Mouse (Mus musculus): ENCODE results near the gene Actl10. TPM values are rescaled to one million over a fixed set of nuclear protein-coding genes. Genes with fewer than 3 reads are reported as not detected.

Actl10 gene
- total and polyA plus RNA-seq, 3 experiments: 0.35 to 0.79 TPM; not detected in 1

GRCm38 (mm10) chr2:154538310-154538709 lies 13.3 kb upstream of the Actl10 start:
- no peak for DNase-seq (ENCODE audit: low read depth, low spot score)
- no peak for TF ChIP-seq GATA1 (IDR thresholded peaks at IDR 0.05; ENCODE audit: low read depth, low read length)
- no peak for TF ChIP-seq NELFE (IDR thresholded peaks at IDR 0.05; ENCODE audit: low read depth, low read length)
- no peak for TF ChIP-seq MAX (IDR thresholded peaks at IDR 0.05; ENCODE audit: low read length)
- TF ChIP-seq USF2 (IDR thresholded peaks at IDR 0.05; ENCODE audit: borderline replicate concordance in 1 of 2, insufficient read depth in 1 of 2, low read depth in 1 of 2, low read length in 2 of 2): no peak
- TF ChIP-seq POLR2AphosphoS5 (IDR thresholded peaks at IDR 0.05; ENCODE audit: borderline replicate concordance, low read depth, low read length): no peak
- no peak for TF ChIP-seq TCF12 (IDR thresholded peaks at IDR 0.05; ENCODE audit: low read depth, low read length)
- TF ChIP-seq ELF1 (IDR thresholded peaks at IDR 0.05; ENCODE audit: low read depth, low read length): no peak
- TF ChIP-seq ZNF384 (IDR thresholded peaks at IDR 0.05; ENCODE audit: low read depth, low read length): no peak
- no peak for TF ChIP-seq TBP (IDR thresholded peaks at IDR 0.05; ENCODE audit: low read depth, low read length)
- no peak for TF ChIP-seq MYC (IDR thresholded peaks at IDR 0.05; ENCODE audit: low read depth, low read length)
- no peak overlapping the region for H3K27ac ChIP-seq (ENCODE audit: control insufficient read depth, low read depth, low read length)
- H3K27me3 ChIP-seq (ENCODE audit: control insufficient read depth in 1 of 2, insufficient read depth in 2 of 2, low read length in 2 of 2): no peaks in the 10 kb centered on the region
- H3K36me3 ChIP-seq (ENCODE audit: control insufficient read depth in 1 of 2, insufficient read depth in 2 of 2, low read length in 2 of 2): peaks cover 13 to 15% of the 10 kb centered on the region in 2 experiments
- peaks cover 6 to 10% of the 10 kb centered on the region in 2 experiments; a peak in 3 of 4 replicates for H3K4me1 ChIP-seq (ENCODE audit: control insufficient read depth in 1 of 2, insufficient read depth in 2 of 2, low read length in 2 of 2)
- H3K9ac ChIP-seq (ENCODE audit: control insufficient read depth, low read depth, low read length, poor library complexity, severe bottlenecking): no peak overlapping the region
- H3K4me3 ChIP-seq (ENCODE audit: control insufficient read depth in 1 of 2, insufficient read depth in 1 of 2, low read depth in 2 of 2, low read length in 2 of 2): no peak overlapping the region
- H3K79me2 ChIP-seq (ENCODE audit: control insufficient read depth, insufficient read depth, low read length, poor library complexity): no peaks in the 10 kb centered on the region
- no peaks in the 10 kb centered on the region for H3K9me3 ChIP-seq (replicated peaks; ENCODE audit: insufficient read depth, low read length)

GRCm38 (mm10) chr2:154538710-154539109 lies 12.9 kb upstream of the Actl10 start:
- Histone ChIP-seq H3K4me1 (ENCODE audit: control insufficient read depth in 1 of 2, insufficient read depth in 2 of 2, low read length in 2 of 2) (peaks cover 5 to 10% of the 10 kb centered on the region in 2 experiments; a peak in 3 of 4 replicates), H3K9me3 (replicated peaks; ENCODE audit: insufficient read depth, low read length) (no peaks in the 10 kb centered on the region), H3K9ac (ENCODE audit: control insufficient read depth, low read depth, low read length, poor library complexity, severe bottlenecking) (no peak overlapping the region), H3K4me3 (ENCODE audit: control insufficient read depth in 1 of 2, insufficient read depth in 1 of 2, low read depth in 2 of 2, low read length in 2 of 2) (no peak overlapping the region), H3K27me3 (ENCODE audit: control insufficient read depth in 1 of 2, insufficient read depth in 2 of 2, low read length in 2 of 2) (no peaks in the 10 kb centered on the region), H3K79me2 (ENCODE audit: control insufficient read depth, insufficient read depth, low read length, poor library complexity) (no peaks in the 10 kb centered on the region), H3K27ac (ENCODE audit: control insufficient read depth, low read depth, low read length) (no peak overlapping the region), H3K36me3 (ENCODE audit: control insufficient read depth in 1 of 2, insufficient read depth in 2 of 2, low read length in 2 of 2) (peaks cover 11 to 15% of the 10 kb centered on the region in 2 experiments)
- peak; percentile 34 for DNase-seq (ENCODE audit: low read depth, low spot score)
- no peak for TF ChIP-seq ZNF384 (IDR thresholded peaks at IDR 0.05; ENCODE audit: low read depth, low read length)
- TF ChIP-seq CHD2 (IDR thresholded peaks at IDR 0.05; ENCODE audit: low read length): no peak
- no peak for TF ChIP-seq MAZ (IDR thresholded peaks at IDR 0.05; ENCODE audit: low read depth, low read length)
- no peak for TF ChIP-seq MEF2A (IDR thresholded peaks at IDR 0.05; ENCODE audit: extremely low read depth, insufficient replicate concordance, low read depth, low read length, poor library complexity, severe bottlenecking)
- 0 out of 4 replicates have a peak, but pooled peaks of 1 of the 2 experiments have one; percentile 24 for TF ChIP-seq POLR2A (IDR thresholded peaks at IDR 0.05; ENCODE audit: control insufficient read depth in 1 of 2, insufficient read depth in 1 of 2, low read depth in 1 of 2, low read length in 2 of 2, poor library complexity in 1 of 2)
- no peak for TF ChIP-seq TAL1 (IDR thresholded peaks at IDR 0.05; ENCODE audit: low read length)
- TF ChIP-seq MAX (IDR thresholded peaks at IDR 0.05; ENCODE audit: low read length): no peak
- peak; percentile 49 for TF ChIP-seq POLR2AphosphoS2 (IDR thresholded peaks at IDR 0.05; ENCODE audit: low read length)
- no peak for TF ChIP-seq RCOR1 (IDR thresholded peaks at IDR 0.05; ENCODE audit: low read depth, low read length)
- TF ChIP-seq EP300 (IDR thresholded peaks at IDR 0.05; ENCODE audit: low read depth in 1 of 2, low read length in 2 of 2): peak; percentile 29 to 53; a peak in 3 of 4 replicates
- peak; percentile 66; the same call in 1 of the 2 replicates for TF ChIP-seq MXI1 (IDR thresholded peaks at IDR 0.05; ENCODE audit: low read depth, low read length)
- 0 out of 2 replicates have a peak, but pooled peaks have one; percentile 24 for TF ChIP-seq TCF12 (IDR thresholded peaks at IDR 0.05; ENCODE audit: low read depth, low read length)
- no peak for TF ChIP-seq MYC (IDR thresholded peaks at IDR 0.05; ENCODE audit: low read depth, low read length)
- TF ChIP-seq CTCF (IDR thresholded peaks at IDR 0.05 in 2 of 3, conservative IDR thresholded peaks at IDR 0.05 in 1 of 3; ENCODE audit: control insufficient read depth in 1 of 3, insufficient read depth in 1 of 3, low read depth in 2 of 3, low read length in 3 of 3, poor library complexity in 1 of 3, severe bottlenecking in 1 of 3): no peak
- TF ChIP-seq CHD1 (IDR thresholded peaks at IDR 0.05; ENCODE audit: low read depth, low read length): no peak
- no peak for TF ChIP-seq ZC3H11A (IDR thresholded peaks at IDR 0.05; ENCODE audit: low read depth, low read length)
- no peak for TF ChIP-seq TBP (IDR thresholded peaks at IDR 0.05; ENCODE audit: low read depth, low read length)
- no peak for TF ChIP-seq USF2 (IDR thresholded peaks at IDR 0.05; ENCODE audit: borderline replicate concordance in 1 of 2, insufficient read depth in 1 of 2, low read depth in 1 of 2, low read length in 2 of 2)
- 0 out of 2 replicates have a peak, but pooled peaks have one; percentile 20 for TF ChIP-seq ELF1 (IDR thresholded peaks at IDR 0.05; ENCODE audit: low read depth, low read length)
- TF ChIP-seq E2F4 (IDR thresholded peaks at IDR 0.05; ENCODE audit: borderline replicate concordance, low read depth, low read length): no peak
- TF ChIP-seq MAFK (IDR thresholded peaks at IDR 0.05; ENCODE audit: borderline replicate concordance, low read depth, low read length): no peak
- peak; percentile 54 for TF ChIP-seq GATA1 (IDR thresholded peaks at IDR 0.05; ENCODE audit: low read depth, low read length)
- no peak for TF ChIP-seq KAT2A (conservative IDR thresholded peaks at IDR 0.05; ENCODE audit: low read depth, low read length)
- peak; percentile 69; the same call in 1 of the 2 replicates for TF ChIP-seq ETS1 (IDR thresholded peaks at IDR 0.05; ENCODE audit: low read depth, low read length)
- TF ChIP-seq NELFE (IDR thresholded peaks at IDR 0.05; ENCODE audit: low read depth, low read length): no peak
- TF ChIP-seq SMC3 (IDR thresholded peaks at IDR 0.05; ENCODE audit: low read depth, low read length): no peak
- no peak for TF ChIP-seq ZKSCAN1 (IDR thresholded peaks at IDR 0.05; ENCODE audit: low read depth, low read length)
- no peak for TF ChIP-seq GABPA (IDR thresholded peaks at IDR 0.05; ENCODE audit: low read depth, low read length)
- no peak; the same call in 1 of the 2 replicates for TF ChIP-seq MYB (IDR thresholded peaks at IDR 0.05; ENCODE audit: low read depth, low read length)

All from MEL (cell line).